Mouse (Mus musculus) ES-E14 (cell line): ENCODE results near the gene Tmtc4. TPM values are rescaled to one million over a fixed set of nuclear protein-coding genes. Genes with fewer than 3 reads are reported as not detected.

ENCODE experiments used
- DNase-seq: peaks from one replicate; pipeline ENCODE4 v3.0.0-alpha.2; 2013; ENCODE audit warnings: low read depth, low spot score
- H3K27ac ChIP-seq: 2 replicates; pipeline ENCODE4 v1.5.1; 2012; ENCODE audit warnings: low read depth, mild to moderate bottlenecking, low read length, moderate library complexity, mixed read lengths; ENCODE audit not compliant: poor library complexity, insufficient read depth, severe bottlenecking
- H3K36me3 ChIP-seq: 2 replicates; pipeline ENCODE4 v1.6.1; 2012; ENCODE audit warnings: mild to moderate bottlenecking, low read length, moderate library complexity, mixed read lengths; ENCODE audit not compliant: control insufficient read depth, poor library complexity, insufficient read depth, severe bottlenecking
- H3K4me1 ChIP-seq, 2 experiments: fragments of 150-350 bp in 1 of 2; sonication (generic) in 1 of 2; 2 replicates each; pipeline ENCODE4 v1.6.1; 2012; ENCODE audit warnings: low read length in 2 of 2, mild to moderate bottlenecking in 1 of 2, mixed read lengths in 1 of 2; ENCODE audit not compliant: control insufficient read depth in 2 of 2, insufficient read depth in 2 of 2, poor library complexity in 1 of 2
- H3K4me3 ChIP-seq, 2 experiments: fragments of 150-350 bp in 1 of 2; sonication (generic) in 1 of 2; 2 replicates each; pipeline ENCODE4 v1.5.1; 2012; ENCODE audit warnings: low read length in 2 of 2, low read depth in 1 of 2, mild to moderate bottlenecking in 1 of 2, mixed read lengths in 1 of 2; ENCODE audit not compliant: insufficient read depth in 1 of 2, poor library complexity in 1 of 2, severe bottlenecking in 1 of 2
- H3K9ac ChIP-seq: 2 replicates; pipeline ENCODE4 v1.6.1; 2012; ENCODE audit warnings: low read depth, mild to moderate bottlenecking, low read length, mixed read lengths; ENCODE audit not compliant: poor library complexity, insufficient read depth, severe bottlenecking
- H3K9me3 ChIP-seq: fragments of 150-350 bp; sonication (generic); 2 replicates; pipeline ENCODE4 v1.6.1; 2012; ENCODE audit warnings: low read depth, mild to moderate bottlenecking, low read length; ENCODE audit not compliant: control insufficient read depth, insufficient read depth
- CHD2 ChIP-seq: IDR thresholded peaks from 2 replicates; pipeline ENCODE4 v1.6.1; 2014; ENCODE audit warnings: mild to moderate bottlenecking, low read depth, low read length, inconsistent platforms
- HCFC1 ChIP-seq: IDR thresholded peaks from 2 replicates; pipeline ENCODE4 v1.6.1; 2012; ENCODE audit warnings: low read length, inconsistent platforms, borderline replicate concordance; ENCODE audit not compliant: insufficient read depth
- MAFK ChIP-seq: IDR thresholded peaks from 2 replicates; pipeline ENCODE4 v1.6.1; 2014; ENCODE audit warnings: mild to moderate bottlenecking, low read depth, low read length, inconsistent platforms; ENCODE audit not compliant: insufficient read depth
- ZC3H11A ChIP-seq: IDR thresholded peaks from 2 replicates; pipeline ENCODE4 v1.6.1; 2012; ENCODE audit warnings: low read depth, mild to moderate bottlenecking, inconsistent platforms, low read length, borderline replicate concordance
- ZNF384 ChIP-seq: IDR thresholded peaks from 2 replicates; pipeline ENCODE4 v1.6.1; 2012; ENCODE audit warnings: low read depth, low read length, inconsistent platforms
- in situ Hi-C, 2 experiments: fragments of 600-800 bp; cut with MboI; formaldehyde crosslinking; loops; one replicate each; pipeline ENCODE4 v1.15.1; 2025; ENCODE audit warnings: low sequenced_read_pairs in 2 of 2, inconsistent platforms in 1 of 2; ENCODE audit not compliant: unreplicated experiment in 2 of 2
- total RNA-seq: library from RNA; depleted of rRNA; stranded (reverse); fragments of 300-350 nt; gene quantifications from 2 replicates; pipeline ENCODE4 v1.2.3, GENCODE M21; 2012

Tmtc4 gene
- total RNA-seq, 1 experiment: 9.6 TPM

GRCm38 (mm10) chr14:122986404-122986803, 2.6 kb upstream of the Tmtc4 start:
- no peak overlapping the region for H3K9ac ChIP-seq
- no peaks in the 10 kb centered on the region for H3K36me3 ChIP-seq
- peaks cover 0 to 2% of the 10 kb centered on the region in 2 experiments; a peak in 1 of 4 replicates for H3K4me1 ChIP-seq
- no peak overlapping the region for H3K27ac ChIP-seq
- DNase-seq: no peak
- TF ChIP-seq ZNF384: no peak
- TF ChIP-seq HCFC1: no peak
- no peak for TF ChIP-seq CHD2
- TF ChIP-seq ZC3H11A: no peak
- TF ChIP-seq MAFK: no peak
- H3K9me3 ChIP-seq: no peaks in the 10 kb centered on the region
- no peak overlapping the region for H3K4me3 ChIP-seq
- in situ Hi-C loops: no loop called here

- H3K4me1 ChIP-seq: peaks cover 0 to 2% of the 10 kb centered on the region in 2 experiments; a peak in 1 of 4 replicates
- in situ Hi-C loops: no loop called here
- no peaks in the 10 kb centered on the region for H3K36me3 ChIP-seq
- TF ChIP-seq ZNF384 (no peak), HCFC1 (0 out of 2 replicates have a peak, but pooled peaks have one; percentile 9)
- no peaks in the 10 kb centered on the region for H3K9me3 ChIP-seq
- no peak for DNase-seq
- H3K9ac ChIP-seq: peak overlapping the region; percentile 65
- H3K4me3 ChIP-seq: peak overlapping the region; percentile 76 to 79
- H3K27ac ChIP-seq: no peak overlapping the region
Observed at GRCm38 (mm10) chr14:122982571-122983225, 1.1 kb downstream of the Tmtc4 start.

- no peak for TF ChIP-seq ZC3H11A
- no peak for TF ChIP-seq MAFK
- TF ChIP-seq CHD2: no peak
- TF ChIP-seq HCFC1: no peak
- TF ChIP-seq ZNF384: no peak
- no peaks in the 10 kb centered on the region for H3K9me3 ChIP-seq
- peak overlapping the region; percentile 76 to 79 for H3K4me3 ChIP-seq
- no peaks in the 10 kb centered on the region for H3K36me3 ChIP-seq
- in situ Hi-C loops: no loop called here
- no peak overlapping the region for H3K27ac ChIP-seq
- DNase-seq: no peak
- H3K9ac ChIP-seq: 0 out of 2 replicates have a peak overlapping the region, but pooled peaks have one; percentile 15
- peaks cover 0 to 2% of the 10 kb centered on the region in 2 experiments; a peak in 1 of 4 replicates for H3K4me1 ChIP-seq
Observed at GRCm38 (mm10) chr14:122981831-122982485, 1.9 kb downstream of the Tmtc4 start.

- TF ChIP-seq MAFK (no peak), ZNF384 (no peak), ZC3H11A (no peak), HCFC1 (no peak), CHD2 (no peak)
- DNase-seq: no peak
- H3K36me3 ChIP-seq: no peaks in the 10 kb centered on the region
- no peak overlapping the region for H3K4me3 ChIP-seq
- peaks cover 0 to 2% of the 10 kb centered on the region in 2 experiments; a peak in 1 of 4 replicates for H3K4me1 ChIP-seq
- H3K9me3 ChIP-seq: no peaks in the 10 kb centered on the region
- in situ Hi-C loops: no loop called here
- H3K9ac ChIP-seq: no peak overlapping the region
- no peak overlapping the region for H3K27ac ChIP-seq
Observed at GRCm38 (mm10) chr14:122978871-122979270, 5.0 kb downstream of the Tmtc4 start.
